Mouse (Mus musculus): ENCODE measurements around the gene Gm8159.
"Not testable (repeated sequence)": the region's sequence is repeated elsewhere in the genome, so short reads cannot be mapped to it uniquely, and the experiment has no call there.

Gm8159 gene

DNA sequence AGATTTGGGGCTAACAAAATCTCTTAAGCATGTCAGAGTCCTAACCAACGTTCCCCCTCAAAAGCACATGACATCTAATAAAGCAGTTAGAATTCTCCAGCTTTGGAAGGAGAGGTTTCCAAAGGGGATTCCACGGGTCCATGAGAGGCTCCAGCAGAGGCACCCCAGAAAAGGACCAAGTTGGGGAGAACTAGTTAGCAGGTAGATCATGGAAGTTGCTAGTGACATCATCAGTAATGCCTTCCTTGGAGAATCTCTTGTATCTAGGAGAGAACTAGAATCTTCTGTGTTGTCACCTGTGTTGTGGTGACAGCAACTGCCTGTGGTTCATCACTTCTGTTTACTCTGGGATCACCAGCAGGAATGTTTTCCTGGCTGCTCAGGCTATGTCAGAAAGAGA is at the start of gene Gm8159:
Gene Gm8159 (plus strand): TSS at position 301 of the 400 bp plus-strand sequence.
- DNase-seq (ENCODE audit: low read depth), result not testable (repeated sequence)

DNA sequence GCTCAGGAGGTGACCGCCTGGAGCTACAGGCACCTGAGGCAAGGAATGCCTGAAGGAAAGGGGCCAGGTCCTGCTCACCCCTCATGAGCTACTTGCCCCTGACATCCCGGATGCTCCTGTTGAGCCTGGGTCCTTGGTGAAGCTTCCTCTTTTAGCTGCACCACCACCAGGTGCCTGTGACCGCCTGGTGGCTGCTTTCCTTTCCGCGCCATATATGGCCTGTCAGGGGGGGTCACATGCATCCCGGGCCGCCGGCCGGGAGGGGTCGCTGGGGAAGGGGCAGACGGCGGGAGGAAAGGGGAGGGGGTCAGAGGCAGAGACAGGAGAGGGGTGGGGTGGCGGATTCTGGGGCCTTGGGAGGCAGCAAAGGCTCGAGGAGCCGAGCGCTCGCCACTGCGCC is 17.2 kb downstream of the Gm8159 start:
- DNase-seq (ENCODE audit: low read depth), result not testable (repeated sequence)

DNA sequence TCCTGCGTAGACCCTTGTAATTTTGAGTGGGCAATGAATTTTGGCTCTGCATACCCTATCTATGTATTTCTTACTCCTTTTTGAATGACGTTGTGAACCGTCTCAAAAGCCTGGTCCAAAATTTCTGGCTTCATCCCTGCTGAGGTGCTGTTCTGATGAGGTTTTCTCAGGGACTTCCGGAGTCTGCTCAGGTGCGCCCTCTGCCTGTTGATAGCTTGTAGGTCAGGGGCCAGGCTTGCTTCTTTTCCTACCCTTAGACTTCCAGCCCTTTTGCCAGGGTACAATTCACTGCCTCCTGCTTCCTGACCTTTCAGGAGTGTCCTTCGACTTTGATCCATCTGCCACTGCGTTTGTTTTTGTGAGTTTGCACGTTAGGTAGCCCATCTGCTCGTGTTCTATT is 18.2 kb downstream of the Gm8159 start:
- DNase-seq (ENCODE audit: low read depth), result not testable (repeated sequence)

DNA sequence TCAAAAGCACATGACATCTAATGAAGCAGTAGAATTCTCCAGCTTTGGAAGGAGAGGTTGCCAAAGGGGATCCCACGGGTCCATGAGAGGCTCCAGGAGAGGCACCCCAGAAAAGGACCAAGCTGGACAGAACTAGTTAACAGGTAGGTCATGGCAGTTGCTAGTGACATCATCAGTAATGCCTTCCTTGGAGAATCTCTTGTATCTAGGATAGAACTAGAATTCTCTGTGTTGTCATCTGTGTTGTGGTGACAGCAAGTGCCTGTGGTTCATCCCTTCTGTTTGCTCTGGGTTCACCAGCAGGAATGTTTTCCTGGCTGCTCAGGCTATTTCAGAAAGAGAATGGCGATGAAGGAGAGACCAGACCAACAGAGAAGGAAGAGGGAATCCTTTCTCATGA is 31.7 kb downstream of the Gm8159 start, which contains the start of gene Gm3239:
Gene Gm3239 (plus strand): TSS at position 301 of the 400 bp plus-strand sequence.
- DNase-seq (ENCODE audit: low read depth), result not testable (repeated sequence)

All from naive thymus-derived CD4-positive, alpha-beta T cell, adult 2 months (primary cell).